Mouse (Mus musculus): ENCODE measurements around the gene D130043K22Rik.
"Not testable (repeated sequence)": the region's sequence is repeated elsewhere in the genome, so short reads cannot be mapped to it uniquely, and the experiment has no call there.

Gene D130043K22Rik

GRCm38 (mm10) chr13:24831353-24832130 is 13.4 kb upstream of the D130043K22Rik start, which contains the start of the genes Acot13 and Tdp2:
Gene Acot13, minus strand, starts transcription at chr13:24831540.
Gene Tdp2, plus strand, starts transcription at chr13:24831679.
- peak; percentile 94 to 96 for DNase-seq (ENCODE audit: low spot score in 2 of 2)

DNA sequence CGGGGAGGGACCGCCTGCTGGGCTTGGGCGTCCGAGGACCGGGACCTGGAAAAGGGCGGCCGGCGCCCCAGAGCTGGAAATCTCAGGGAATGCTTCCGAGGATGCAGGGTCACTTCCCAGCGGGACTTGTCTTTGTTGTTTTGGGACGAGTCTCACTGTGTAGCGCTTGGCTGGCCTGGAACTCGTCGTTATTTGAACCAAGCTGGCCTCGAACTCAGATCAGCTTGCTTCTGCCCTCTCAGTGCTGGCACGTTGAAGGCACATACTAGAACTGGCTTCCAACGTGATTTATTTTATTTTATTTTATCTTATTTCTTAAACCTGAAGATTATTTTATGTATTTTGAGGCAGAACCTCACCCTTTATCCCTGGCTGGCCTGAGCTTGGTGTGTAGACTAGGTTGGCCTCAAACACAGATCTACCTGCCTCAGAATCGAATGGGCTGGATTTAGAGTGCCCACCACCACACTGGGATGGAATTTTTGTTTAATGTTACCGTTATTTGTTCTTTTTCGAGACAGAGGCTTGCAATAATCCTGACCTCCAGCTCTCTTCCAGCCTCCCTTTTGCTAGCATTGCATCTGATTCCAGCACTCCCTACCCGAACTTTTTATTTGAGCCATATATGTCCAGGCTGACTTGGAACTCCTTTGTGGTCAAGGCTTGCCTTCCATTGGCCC is 12.7 kb upstream of the D130043K22Rik start:
- no peak for DNase-seq (ENCODE audit: low spot score in 2 of 2)

- no peak for DNase-seq (ENCODE audit: low spot score in 2 of 2)
Measured at GRCm38 (mm10) chr13:24832811-24833155, 12.2 kb upstream of the D130043K22Rik start.

DNA sequence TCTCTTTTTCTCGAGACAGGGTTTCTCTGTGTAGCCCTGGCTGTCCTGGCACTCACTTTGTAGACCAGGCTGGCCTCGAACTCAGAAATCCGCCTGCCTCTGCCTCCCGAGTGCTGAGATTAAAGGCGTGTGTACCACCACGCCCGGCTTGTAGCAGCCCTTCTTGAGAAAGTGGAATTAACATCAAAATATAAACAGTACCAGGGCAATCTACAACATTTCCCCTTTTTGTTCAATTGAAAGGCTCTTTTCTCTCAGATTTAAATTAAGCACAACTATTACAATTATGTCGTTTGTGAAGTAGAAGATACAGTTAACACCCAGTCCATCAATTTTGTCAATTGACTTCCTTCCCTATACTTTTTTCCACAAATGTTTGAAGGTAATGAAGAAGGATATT is 7.2 kb upstream of the D130043K22Rik start:
- DNase-seq (ENCODE audit: low spot score in 2 of 2): not testable (repeated sequence)

GRCm38 (mm10) chr13:24839831-24840230 is 5.1 kb upstream of the D130043K22Rik start:
- DNase-seq (ENCODE audit: low spot score in 2 of 2): no peak

DNA sequence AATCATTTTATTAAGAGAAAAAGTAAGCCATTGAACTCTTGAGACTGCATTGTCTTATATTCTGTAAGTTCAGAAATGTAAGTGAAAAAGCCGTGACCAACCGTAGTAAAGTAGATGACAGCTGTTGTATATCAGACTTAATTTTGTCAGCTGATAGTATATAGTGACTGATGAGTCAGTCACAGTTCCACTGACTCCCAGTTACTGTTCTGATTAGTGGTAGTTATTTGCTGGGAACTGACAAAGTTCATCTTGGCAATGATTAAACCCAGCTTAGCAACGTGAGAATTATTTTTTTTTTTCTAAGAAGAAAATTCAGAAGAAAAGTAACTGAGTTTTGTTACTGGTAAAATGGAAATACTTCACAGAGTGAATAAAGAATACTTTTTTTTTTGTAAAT is 3.2 kb upstream of the D130043K22Rik start:
- DNase-seq (ENCODE audit: low spot score in 2 of 2): no peak

- no peak for DNase-seq (ENCODE audit: low spot score in 2 of 2)
Measured at GRCm38 (mm10) chr13:24849318-24849717, 4.4 kb downstream of the D130043K22Rik start.

DNA sequence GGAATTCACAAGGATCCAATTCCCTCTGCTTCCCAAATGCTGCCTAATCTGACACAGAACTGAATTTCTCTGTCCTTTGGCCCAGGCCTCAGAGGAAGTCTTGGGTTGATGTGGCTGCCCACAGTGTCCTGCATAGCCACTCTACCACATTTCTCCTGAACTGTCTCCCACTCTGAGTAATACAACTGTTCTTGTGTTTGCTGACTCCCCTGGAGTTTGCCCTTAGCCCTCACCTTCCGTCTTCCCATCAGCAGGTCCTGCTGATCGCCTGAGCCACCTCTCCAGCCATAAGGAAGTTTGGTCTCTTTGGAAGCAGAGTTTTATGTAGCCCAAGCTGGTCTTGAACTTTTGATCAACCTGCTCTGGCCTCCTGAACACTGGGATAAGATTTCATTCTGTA is 7.1 kb downstream of the D130043K22Rik start:
- DNase-seq (ENCODE audit: low spot score in 2 of 2): no peak

- DNase-seq (ENCODE audit: low spot score in 2 of 2): no peak
Measured at GRCm38 (mm10) chr13:24852570-24852969, 7.6 kb downstream of the D130043K22Rik start.

GRCm38 (mm10) chr13:24859115-24859514 is 14.2 kb downstream of the D130043K22Rik start:
- DNase-seq (ENCODE audit: low spot score in 2 of 2): no peak

DNA sequence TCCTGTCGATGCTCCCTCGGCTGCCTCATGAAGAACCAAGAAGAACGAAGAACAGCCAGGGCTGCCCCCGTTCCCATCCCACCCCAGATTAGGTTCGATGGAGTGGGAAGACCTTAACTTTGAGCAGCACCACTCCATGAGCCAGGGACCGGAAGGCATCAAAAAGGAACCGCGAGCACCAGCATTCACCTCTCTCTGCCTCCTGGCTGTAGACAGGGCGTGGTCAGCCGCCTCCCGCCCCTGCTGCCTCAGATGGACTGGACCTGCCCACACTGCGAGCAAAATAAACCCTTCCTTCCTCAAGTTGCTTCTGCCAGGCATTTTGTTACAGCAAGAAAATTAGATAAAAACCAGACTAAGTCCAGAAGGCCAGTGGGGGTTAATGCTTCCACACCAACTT is 16.1 kb downstream of the D130043K22Rik start:
- DNase-seq (ENCODE audit: low spot score in 2 of 2): no peak

DNA sequence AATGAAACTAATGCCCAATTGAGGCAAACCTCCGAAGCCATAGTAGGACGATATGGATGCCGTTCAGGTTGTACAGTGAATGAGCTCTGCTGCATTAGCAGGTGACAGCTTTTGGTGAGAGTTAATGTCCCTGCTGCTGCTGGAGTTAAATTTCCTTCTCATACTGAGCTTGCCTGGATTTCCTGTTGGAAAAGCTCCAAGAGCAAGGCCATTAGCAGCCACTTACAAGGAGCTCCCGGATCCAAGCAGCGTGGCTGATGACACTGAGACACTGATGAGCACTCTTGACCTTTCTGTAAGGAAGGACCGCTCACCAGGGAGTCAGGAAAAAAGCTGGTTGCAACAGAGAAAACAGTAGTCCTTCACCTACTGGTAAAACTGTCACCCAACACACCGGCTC is 17.1 kb downstream of the D130043K22Rik start:
- no peak for DNase-seq (ENCODE audit: low spot score in 2 of 2)

DNA sequence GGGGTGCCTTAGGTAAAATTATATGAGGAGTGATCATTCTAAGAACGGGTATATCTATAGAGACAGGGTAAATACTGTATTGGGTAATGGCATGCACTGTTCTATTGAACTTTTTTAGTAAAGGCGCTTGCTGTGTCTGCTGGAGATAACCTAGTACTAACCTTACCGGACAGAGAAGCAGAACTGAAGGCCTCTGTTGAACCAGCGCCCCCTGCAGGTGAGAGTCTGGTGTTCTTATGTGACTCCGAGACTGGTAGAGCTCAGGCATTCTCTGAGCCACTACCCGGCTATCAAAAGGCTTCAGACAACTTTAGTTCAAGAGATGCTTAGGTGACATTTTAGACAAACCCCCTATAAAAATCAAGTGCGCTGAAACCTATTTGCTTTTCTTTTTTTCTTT is 17.6 kb downstream of the D130043K22Rik start:
- DNase-seq (ENCODE audit: low spot score in 2 of 2): peak in 1 of 2 experiments; percentile 22

DNA sequence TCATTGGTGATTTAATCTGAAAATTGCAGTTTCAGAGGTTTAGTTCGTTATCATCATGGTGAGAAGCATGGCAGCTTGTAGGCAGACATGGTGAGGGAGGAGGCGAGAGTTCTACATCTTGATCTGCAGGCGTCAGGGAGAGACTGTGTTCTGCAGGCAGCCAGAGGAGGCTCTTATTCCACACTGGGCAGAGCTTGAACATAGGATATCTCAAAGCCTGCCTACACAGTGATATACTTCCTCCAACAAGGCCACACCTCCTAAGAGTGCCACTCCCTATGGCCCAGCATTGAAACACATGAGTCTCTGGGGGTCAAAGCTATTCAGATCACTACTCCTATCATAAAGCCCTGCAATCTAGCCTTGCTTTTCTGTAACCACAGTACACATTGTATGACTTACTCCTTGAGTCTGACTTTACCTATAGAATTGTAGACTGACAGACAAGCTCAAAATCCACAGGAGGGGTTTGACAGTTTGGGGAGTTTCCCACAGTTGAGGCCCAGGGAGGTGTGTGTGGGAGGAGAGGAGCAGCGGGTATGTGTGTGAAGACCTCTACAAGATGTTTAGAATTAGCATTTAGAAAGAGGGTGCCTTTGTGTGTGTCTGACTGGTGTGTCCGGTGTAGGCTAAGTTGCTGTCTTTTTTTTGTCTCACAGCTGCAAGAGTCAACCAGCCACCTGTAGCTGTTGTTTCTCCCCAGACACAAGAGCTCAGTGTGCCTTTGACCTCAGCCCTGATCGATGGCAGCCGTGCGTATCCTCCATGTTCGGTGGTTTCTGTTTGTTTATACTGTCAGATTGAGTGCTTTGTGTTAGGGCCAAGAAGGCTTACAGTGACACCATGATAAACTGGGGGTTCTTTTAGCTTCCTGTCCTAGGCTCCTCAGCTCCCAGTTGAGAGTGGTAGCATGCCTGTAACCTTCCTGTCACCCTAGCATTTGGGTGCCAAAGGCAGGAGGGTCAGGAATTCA is 21.8 kb downstream of the D130043K22Rik start:
- no peak for DNase-seq (ENCODE audit: low spot score in 2 of 2)

DNA sequence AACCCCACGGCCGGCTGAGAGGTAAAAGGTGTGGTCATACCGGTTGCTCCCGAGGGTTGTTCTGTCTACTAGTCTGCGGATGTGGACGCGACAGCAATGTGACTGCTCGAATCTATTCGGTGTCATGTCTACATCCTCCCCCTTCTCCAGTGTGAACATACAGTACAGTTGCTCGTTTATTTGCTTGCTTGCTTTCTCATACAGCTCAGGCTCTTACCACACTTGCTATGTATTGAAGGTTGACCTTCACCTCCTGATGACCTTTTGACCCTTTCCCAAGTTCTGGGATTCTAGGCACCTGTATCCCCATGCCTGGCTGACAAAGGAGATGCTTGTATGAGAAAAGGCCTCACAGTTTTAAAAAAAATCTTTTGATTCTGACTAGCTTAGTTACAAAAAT is 22.9 kb downstream of the D130043K22Rik start:
- DNase-seq (ENCODE audit: low spot score in 2 of 2): no peak

- DNase-seq (ENCODE audit: low spot score in 2 of 2): no peak
Measured at GRCm38 (mm10) chr13:24868233-24868632, 23.3 kb downstream of the D130043K22Rik start.

DNA sequence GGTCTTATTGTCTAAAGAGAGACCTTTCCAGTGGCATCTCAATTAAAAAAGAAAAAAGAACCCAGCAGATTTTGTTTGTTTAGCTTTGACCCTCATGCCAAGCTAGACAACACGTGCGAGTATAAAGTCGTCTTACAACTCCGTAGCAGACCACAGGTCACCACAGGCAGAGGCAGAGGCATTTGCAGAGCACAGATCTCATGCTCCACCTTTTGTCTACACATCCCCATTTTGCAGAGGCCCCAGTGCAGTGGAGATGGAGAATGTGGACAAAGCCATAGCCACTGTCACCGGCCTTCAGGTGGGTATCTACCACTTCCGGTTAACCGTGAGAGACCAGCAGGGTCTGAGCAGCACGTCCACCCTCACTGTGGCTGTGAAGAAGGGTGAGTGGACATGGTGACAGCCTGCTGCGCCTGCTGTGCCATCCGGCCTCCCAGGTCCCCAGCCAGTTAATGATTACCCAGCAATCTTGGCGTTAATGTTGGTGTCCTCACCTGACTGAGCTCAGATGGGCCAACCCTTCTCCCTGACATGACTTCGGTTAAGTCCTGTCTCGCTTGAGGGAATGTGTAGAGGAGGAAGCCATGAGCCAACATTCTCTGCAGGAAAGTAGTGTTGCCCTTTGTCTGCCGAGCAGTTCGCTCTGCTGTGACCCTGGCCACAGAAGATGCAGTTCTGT is 34.6 kb downstream of the D130043K22Rik start:
- DNase-seq (ENCODE audit: low spot score in 2 of 2): no peak

- no peak for DNase-seq (ENCODE audit: low spot score in 2 of 2)
Measured at GRCm38 (mm10) chr13:24880208-24880607, 35.3 kb downstream of the D130043K22Rik start.

DNA sequence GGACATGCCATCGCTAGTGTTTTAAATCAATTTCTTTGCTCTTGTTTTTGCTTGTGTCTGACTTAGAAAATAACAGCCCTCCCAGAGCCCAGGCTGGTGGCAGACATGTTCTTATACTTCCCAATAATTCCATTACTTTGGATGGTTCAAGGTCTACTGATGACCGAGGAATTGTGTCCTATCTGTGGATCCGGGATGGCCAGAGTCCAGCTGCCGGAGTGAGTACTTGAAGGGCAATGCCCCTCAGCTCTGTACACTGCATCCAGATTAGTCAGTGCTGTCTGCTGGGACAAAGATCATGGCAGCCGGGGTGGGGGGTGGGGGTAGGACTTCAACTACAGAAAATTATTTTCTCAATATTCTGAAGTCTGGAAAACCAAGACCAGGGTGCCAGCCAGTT is 35.8 kb downstream of the D130043K22Rik start:
- DNase-seq (ENCODE audit: low spot score in 2 of 2): no peak

DNA sequence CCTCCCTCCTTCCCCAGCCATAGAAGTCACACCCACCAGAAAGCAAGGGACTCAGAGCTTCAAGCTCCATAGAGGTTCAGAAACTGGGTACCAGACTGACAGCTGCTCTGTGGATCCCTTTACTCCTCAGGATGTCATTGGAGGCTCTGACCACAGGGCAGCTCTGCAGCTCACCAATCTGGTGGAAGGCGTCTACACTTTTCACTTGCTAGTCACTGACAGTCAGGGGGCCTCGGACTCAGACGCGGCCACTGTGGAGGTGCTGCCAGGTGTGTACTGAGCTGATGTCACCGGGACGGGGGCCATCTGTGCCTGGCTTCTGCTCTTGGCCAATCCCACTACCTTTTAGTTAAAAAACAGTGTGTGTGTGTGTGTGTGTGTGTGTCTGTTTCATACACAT is 37.5 kb downstream of the D130043K22Rik start:
- no peak for DNase-seq (ENCODE audit: low spot score in 2 of 2)

DNA sequence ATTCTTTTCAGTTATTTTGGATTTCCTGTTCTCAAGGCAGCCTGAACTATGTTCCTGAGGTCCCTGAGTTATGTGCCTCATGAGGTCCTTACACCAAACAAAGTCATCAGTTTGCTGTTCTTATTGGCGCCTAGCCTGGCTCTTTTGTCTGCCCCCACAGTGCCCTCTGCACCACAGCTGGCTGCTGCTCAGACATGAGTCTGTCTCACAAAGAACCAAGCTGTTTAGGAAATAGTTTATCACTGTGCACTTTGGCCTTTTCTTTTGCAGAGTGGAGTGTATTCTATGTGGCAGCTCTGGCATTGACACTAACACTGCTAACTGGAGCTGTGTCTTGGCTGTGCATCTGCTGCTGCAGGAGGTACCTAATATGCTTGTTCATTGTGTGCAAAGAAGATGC is 44.6 kb downstream of the D130043K22Rik start:
- DNase-seq (ENCODE audit: low spot score in 2 of 2): no peak

All from spleen, postnatal 36 days (tissue).